Mouse (Mus musculus): ENCODE data around the gene Myzap. TPM values are rescaled to one million over a fixed set of nuclear protein-coding genes. Genes with fewer than 3 reads are reported as not detected.

Myzap gene
- polyA plus RNA-seq, 1 experiment, result 8.7 TPM

DNA sequence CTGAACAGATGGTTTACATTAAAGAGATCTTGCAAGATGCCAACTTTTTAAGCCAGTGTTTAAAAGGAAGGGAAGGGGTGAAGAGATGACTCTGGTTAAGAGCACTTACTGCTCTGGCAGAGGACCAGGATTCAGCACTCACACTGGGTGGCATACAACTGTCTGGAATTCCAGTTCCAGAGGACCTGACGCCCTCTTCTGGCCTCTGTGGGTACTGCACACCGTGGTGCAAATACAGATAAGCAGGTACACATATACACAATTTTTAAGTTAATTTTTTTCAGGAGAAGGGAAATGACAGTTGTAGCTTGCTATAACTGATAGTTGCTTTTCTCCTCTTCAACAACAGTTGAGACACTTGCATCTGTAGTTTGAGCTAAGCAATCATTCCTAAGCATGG is 62.2 kb downstream of the Myzap start:
- H3K27ac ChIP-seq (ENCODE audit: control insufficient read depth, insufficient read depth, low read depth, low read length, poor library complexity), result no peak overlapping the region
- no peaks in the 10 kb centered on the region for H3K4me1 ChIP-seq (ENCODE audit: control insufficient read depth, insufficient read depth, low read length)
- TF ChIP-seq POLR2A (IDR thresholded peaks at IDR 0.05; ENCODE audit: borderline replicate concordance, control insufficient read depth, low read depth, low read length) (no peak), CTCF (IDR thresholded peaks at IDR 0.05; ENCODE audit: control insufficient read depth, insufficient read depth, low read length) (no peak)
- WGBS, result 81% methylated on average over 2 of the region's 2 CpGs
- no peak overlapping the region for H3K4me3 ChIP-seq (replicated peaks; ENCODE audit: control insufficient read depth, low read depth, low read length)

GRCm38 (mm10) chr9:71527438-71527837 is 64.7 kb downstream of the Myzap start:
- WGBS, result 76% methylated on average over 9 of the region's 9 CpGs
- H3K4me1 ChIP-seq (ENCODE audit: control insufficient read depth, insufficient read depth, low read length), result no peaks in the 10 kb centered on the region
- TF ChIP-seq CTCF (IDR thresholded peaks at IDR 0.05; ENCODE audit: control insufficient read depth, insufficient read depth, low read length), result no peak
- TF ChIP-seq POLR2A (IDR thresholded peaks at IDR 0.05; ENCODE audit: borderline replicate concordance, control insufficient read depth, low read depth, low read length), result no peak

DNA sequence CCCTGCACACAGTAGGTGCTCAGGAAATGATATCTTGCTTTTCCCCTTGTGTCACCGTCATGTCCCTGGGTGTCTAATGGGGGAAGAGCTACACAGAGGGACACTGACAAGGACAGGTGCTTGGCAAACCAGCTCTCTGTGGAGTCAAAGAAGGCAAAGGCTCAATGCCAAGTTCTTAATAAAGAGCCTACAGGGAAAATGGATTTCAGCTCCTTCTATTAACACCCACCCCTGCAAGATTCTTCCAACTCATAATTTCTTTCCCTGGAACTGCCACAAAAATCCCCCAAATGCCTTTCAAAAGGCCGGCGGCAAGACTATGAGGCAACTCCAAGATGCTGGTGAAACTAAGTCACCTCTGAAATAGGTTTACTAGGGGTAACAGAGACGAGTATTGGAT is 68.3 kb downstream of the Myzap start:
- 85% methylated on average over 4 of the region's 4 CpGs for WGBS
- H3K27ac ChIP-seq (ENCODE audit: control insufficient read depth, insufficient read depth, low read depth, low read length, poor library complexity), result no peak overlapping the region

More at GRCm38 (mm10) chr9:71527438-71527837, 64.7 kb downstream of the Myzap start:
- no peak overlapping the region for H3K27ac ChIP-seq (ENCODE audit: control insufficient read depth, insufficient read depth, low read depth, low read length, poor library complexity)
- no peak overlapping the region for H3K4me3 ChIP-seq (replicated peaks; ENCODE audit: control insufficient read depth, low read depth, low read length)

DNA sequence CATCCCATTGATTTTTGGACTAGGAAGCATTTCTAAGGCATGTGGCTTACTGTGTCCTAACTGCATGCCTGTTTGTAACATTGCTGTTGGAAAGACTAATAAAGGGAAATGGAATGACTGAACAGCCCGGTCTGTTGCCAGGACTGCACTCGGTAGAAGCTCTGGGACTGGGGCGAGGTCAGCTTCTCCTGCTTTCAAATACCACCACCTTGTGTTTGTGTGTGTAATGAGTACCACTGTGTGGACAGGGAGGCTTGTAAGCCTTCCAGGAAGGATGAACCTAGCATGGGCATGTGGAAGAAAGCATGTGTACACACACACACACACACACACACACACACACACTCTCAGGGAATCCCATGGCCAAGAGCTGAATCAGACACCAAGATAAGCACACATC is 72.3 kb downstream of the Myzap start:
- H3K4me3 ChIP-seq (replicated peaks; ENCODE audit: control insufficient read depth, low read depth, low read length), result no peak overlapping the region
- H3K27ac ChIP-seq (ENCODE audit: control insufficient read depth, insufficient read depth, low read depth, low read length, poor library complexity), result no peak overlapping the region
- no peaks in the 10 kb centered on the region for H3K4me1 ChIP-seq (ENCODE audit: control insufficient read depth, insufficient read depth, low read length)
- WGBS, result 77% methylated on average over 3 of the region's 3 CpGs
- TF ChIP-seq POLR2A (IDR thresholded peaks at IDR 0.05; ENCODE audit: borderline replicate concordance, control insufficient read depth, low read depth, low read length) (no peak), CTCF (IDR thresholded peaks at IDR 0.05; ENCODE audit: control insufficient read depth, insufficient read depth, low read length) (no peak)

More for the DNA sequence above, 68.3 kb downstream of the Myzap start:
- Histone ChIP-seq H3K4me1 (ENCODE audit: control insufficient read depth, insufficient read depth, low read length) (no peaks in the 10 kb centered on the region), H3K4me3 (replicated peaks; ENCODE audit: control insufficient read depth, low read depth, low read length) (no peak overlapping the region)
- TF ChIP-seq POLR2A (IDR thresholded peaks at IDR 0.05; ENCODE audit: borderline replicate concordance, control insufficient read depth, low read depth, low read length) (no peak), CTCF (IDR thresholded peaks at IDR 0.05; ENCODE audit: control insufficient read depth, insufficient read depth, low read length) (no peak)

GRCm38 (mm10) chr9:71517487-71517886 is 74.7 kb downstream of the Myzap start:
- Histone ChIP-seq H3K27ac (ENCODE audit: control insufficient read depth, insufficient read depth, low read depth, low read length, poor library complexity) (no peak overlapping the region), H3K4me3 (replicated peaks; ENCODE audit: control insufficient read depth, low read depth, low read length) (no peak overlapping the region), H3K4me1 (ENCODE audit: control insufficient read depth, insufficient read depth, low read length) (no peaks in the 10 kb centered on the region)
- TF ChIP-seq CTCF (IDR thresholded peaks at IDR 0.05; ENCODE audit: control insufficient read depth, insufficient read depth, low read length) (no peak), POLR2A (IDR thresholded peaks at IDR 0.05; ENCODE audit: borderline replicate concordance, control insufficient read depth, low read depth, low read length) (no peak)
- 67% methylated on average over 4 of the region's 4 CpGs for WGBS

DNA sequence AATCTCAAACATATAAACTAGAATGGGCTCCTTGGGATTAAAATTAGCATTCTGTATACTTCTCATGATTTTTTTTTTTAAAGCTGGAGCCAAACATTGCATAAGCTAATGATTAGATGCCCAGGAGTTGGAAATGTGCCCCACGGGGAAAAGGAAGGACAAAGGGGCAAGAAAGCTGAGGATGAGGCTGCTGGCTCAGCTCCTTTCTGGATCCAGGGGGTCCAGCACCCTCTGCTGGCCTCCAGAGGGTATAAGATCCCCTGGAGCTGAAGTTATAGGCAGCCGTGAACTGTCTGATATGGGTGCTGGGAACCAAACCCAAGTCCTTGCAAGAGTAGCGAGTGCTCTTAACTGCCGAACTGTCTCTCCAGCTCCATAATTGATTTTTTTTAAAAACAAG is 76.3 kb downstream of the Myzap start:
- Histone ChIP-seq H3K4me1 (ENCODE audit: control insufficient read depth, insufficient read depth, low read length) (no peaks in the 10 kb centered on the region), H3K27ac (ENCODE audit: control insufficient read depth, insufficient read depth, low read depth, low read length, poor library complexity) (no peak overlapping the region), H3K4me3 (replicated peaks; ENCODE audit: control insufficient read depth, low read depth, low read length) (no peak overlapping the region)
- 88% methylated on average over 4 of the region's 4 CpGs for WGBS
- TF ChIP-seq POLR2A (IDR thresholded peaks at IDR 0.05; ENCODE audit: borderline replicate concordance, control insufficient read depth, low read depth, low read length) (no peak), CTCF (IDR thresholded peaks at IDR 0.05; ENCODE audit: control insufficient read depth, insufficient read depth, low read length) (no peak)

GRCm38 (mm10) chr9:71513566-71513965 is 78.6 kb downstream of the Myzap start:
- Histone ChIP-seq H3K27ac (ENCODE audit: control insufficient read depth, insufficient read depth, low read depth, low read length, poor library complexity) (no peak overlapping the region), H3K4me1 (ENCODE audit: control insufficient read depth, insufficient read depth, low read length) (no peaks in the 10 kb centered on the region), H3K4me3 (replicated peaks; ENCODE audit: control insufficient read depth, low read depth, low read length) (no peak overlapping the region)
- 78% methylated on average over 4 of the region's 4 CpGs for WGBS
- TF ChIP-seq POLR2A (IDR thresholded peaks at IDR 0.05; ENCODE audit: borderline replicate concordance, control insufficient read depth, low read depth, low read length) (no peak), CTCF (IDR thresholded peaks at IDR 0.05; ENCODE audit: control insufficient read depth, insufficient read depth, low read length) (no peak)

DNA sequence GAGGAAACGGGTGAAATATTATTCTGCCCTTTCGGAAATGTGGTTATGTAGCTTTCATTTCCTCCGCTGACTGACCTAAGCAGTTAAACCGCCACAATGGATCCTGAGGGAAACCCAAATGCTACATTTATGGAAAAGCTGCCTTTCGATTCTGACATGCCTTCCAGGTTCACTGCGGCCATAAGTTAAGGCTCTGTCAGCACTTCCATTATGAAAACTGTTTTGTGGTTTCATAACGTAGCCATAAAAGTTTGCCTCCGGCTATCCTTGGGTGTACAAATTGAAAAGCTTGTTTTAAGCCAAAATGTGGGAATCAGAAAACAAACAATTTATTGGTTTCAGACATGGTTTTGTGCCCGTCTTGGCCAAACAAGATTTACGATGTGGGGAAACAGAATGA is 79.3 kb downstream of the Myzap start:
- H3K4me3 ChIP-seq (replicated peaks; ENCODE audit: control insufficient read depth, low read depth, low read length), result no peak overlapping the region
- TF ChIP-seq POLR2A (IDR thresholded peaks at IDR 0.05; ENCODE audit: borderline replicate concordance, control insufficient read depth, low read depth, low read length), result no peak
- no peak for TF ChIP-seq CTCF (IDR thresholded peaks at IDR 0.05; ENCODE audit: control insufficient read depth, insufficient read depth, low read length)
- H3K27ac ChIP-seq (ENCODE audit: control insufficient read depth, insufficient read depth, low read depth, low read length, poor library complexity), result no peak overlapping the region
- 22% methylated on average over 10 of the region's 10 CpGs for WGBS
- H3K4me1 ChIP-seq (ENCODE audit: control insufficient read depth, insufficient read depth, low read length), result no peaks in the 10 kb centered on the region

All from bone marrow, adult 2 months (tissue).